Mouse (Mus musculus): ENCODE data around the gene Ubtfl1.

DNA sequence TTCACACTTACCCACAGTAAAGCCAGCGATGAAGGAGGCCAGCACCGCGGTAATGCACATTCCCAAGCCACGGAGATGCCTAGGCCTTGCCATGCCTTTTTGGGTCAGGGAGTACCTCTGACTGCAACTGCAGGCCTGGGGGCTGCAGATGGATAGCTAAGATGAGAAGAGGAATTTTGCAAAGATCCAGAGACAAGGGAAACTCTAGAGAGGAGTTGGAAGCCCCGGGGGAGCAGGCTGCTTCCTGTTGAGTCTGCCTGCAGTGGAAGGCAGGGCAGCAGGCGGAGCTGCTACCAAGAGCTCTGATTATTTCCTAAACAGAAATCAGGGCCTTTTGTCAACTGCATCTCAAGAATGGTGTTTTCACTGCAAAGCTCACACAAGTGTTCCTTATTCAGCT is 18.4 kb upstream of the Ubtfl1 start:
- TF ChIP-seq POLR2A (IDR thresholded peaks at IDR 0.05; ENCODE audit: control insufficient read depth, extremely low read depth, insufficient read depth, low read length, poor library complexity) (no peak), CTCF (IDR thresholded peaks at IDR 0.05; ENCODE audit: borderline replicate concordance, control insufficient read depth, extremely low read depth, insufficient read depth, low read length, poor library complexity) (no peak)
